Mouse (Mus musculus): ENCODE results near the gene Phactr2.

GRCm38 (mm10) chr10:13335347-13335746 is 138.9 kb downstream of the Phactr2 start:
- TF ChIP-seq EP300 (IDR thresholded peaks at IDR 0.05; ENCODE audit: insufficient read depth, low read depth, low read length), result no peak
- no peak for TF ChIP-seq CTCF (IDR thresholded peaks at IDR 0.05; ENCODE audit: low read depth, low read length)
- no peak for TF ChIP-seq POLR2A (IDR thresholded peaks at IDR 0.05; ENCODE audit: insufficient read depth, low read length)

Data from ES-Bruce4 (cell line).